Mouse (Mus musculus) splenic B cell, adult 2 months (primary cell): ENCODE measurements around the gene Fam187b.

Experiments
- DNase-seq: peaks from one replicate; pipeline ENCODE4 v3.0.0-alpha.2; 2011; ENCODE audit warnings: low read depth, low spot score
- H3K27me3 ChIP-seq: 2 replicates; pipeline ENCODE4 v1.6.1; 2012; ENCODE audit warnings: mild to moderate bottlenecking, low read length, moderate library complexity, mixed read lengths; ENCODE audit not compliant: control insufficient read depth, poor library complexity, insufficient read depth, severe bottlenecking
- H3K36me3 ChIP-seq: 2 replicates; pipeline ENCODE4 v1.6.1; 2012; ENCODE audit warnings: mild to moderate bottlenecking, low read length, moderate library complexity, mixed read lengths; ENCODE audit not compliant: control insufficient read depth, poor library complexity, insufficient read depth, severe bottlenecking

The Fam187b gene

DNA sequence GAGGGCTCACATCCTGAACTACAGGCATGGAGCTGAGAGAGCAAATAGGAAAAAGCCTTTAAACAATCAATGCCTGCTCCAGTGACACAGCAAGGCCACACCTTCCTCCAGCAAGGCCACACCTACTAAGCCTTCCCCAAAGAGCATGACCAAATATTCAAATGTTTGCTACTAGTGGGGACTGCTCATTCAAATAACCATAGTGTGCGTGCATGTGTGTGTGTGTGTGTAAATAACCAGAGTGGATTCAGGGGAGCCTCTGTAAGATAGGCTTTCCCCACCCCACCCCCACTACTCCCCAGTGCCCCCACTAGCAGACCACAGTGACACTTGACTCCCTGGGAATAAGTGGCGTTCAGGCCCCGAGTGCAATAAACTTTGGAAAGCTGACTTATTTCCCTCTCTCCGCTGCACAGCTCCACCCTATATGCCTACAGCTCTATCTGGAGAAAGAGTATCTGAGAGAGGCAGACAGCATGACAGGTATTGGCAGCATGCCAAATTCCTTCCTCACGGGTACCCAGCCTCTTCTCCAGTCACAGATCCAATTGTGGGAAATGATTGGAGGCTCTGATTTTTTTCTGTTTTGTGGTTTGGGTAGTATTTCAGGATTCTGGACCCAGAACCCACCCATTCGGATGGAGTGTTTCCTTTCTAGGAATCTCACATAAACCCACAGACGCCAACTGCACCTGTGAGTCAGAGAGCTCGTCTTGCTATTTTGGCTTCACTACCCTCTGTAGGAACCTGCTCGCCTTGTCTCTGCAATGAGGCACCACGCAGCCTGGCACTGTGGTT lies 43.7 kb downstream of the Fam187b start:
- DNase-seq, result peak; percentile 73
- H3K36me3 ChIP-seq, result no peaks in the 10 kb centered on the region
- no peaks in the 10 kb centered on the region; the same call in 1 of the 2 replicates for H3K27me3 ChIP-seq

DNA sequence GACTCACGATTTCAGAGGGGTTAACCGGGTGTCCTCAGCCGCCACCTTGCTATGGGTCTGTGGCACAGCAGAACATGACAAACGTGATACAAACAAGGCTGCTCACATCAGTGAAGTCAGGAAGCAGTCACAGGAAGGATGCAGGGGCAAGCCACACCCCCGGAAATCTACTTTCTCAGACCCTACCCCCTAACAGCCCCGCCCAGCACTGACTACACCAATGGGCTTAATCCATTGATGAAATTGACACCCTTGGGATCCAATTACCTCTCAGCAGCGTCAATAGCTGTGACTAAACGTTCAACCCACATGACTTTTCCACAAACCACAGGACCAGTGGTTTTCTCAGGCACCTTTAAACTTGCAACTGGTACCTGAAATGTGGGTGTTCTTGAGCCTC lies 55.0 kb downstream of the Fam187b start:
- no peaks in the 10 kb centered on the region for H3K27me3 ChIP-seq
- DNase-seq, result no peak
- no peaks in the 10 kb centered on the region for H3K36me3 ChIP-seq

DNA sequence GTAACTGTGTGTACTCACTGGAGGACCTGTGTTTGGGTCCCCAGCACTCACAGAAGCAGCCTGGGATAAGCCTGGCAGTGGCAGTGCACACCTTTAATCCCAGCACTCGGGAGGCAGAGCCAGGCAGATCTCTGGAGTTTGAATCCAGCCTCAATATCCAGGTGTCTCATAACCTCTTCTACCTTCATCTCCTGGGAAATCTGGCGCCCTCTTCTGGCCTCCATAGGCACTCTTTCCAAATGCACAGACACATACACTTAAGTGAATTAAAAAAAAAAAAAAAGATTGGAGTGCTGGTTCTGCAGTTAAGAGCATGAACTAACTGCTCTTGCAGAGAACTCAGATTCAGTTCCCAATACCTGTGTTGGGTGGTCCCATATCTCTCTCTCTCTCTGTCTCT lies 57.1 kb downstream of the Fam187b start:
- no peaks in the 10 kb centered on the region for H3K27me3 ChIP-seq
- H3K36me3 ChIP-seq, result no peaks in the 10 kb centered on the region; the same call in 1 of the 2 replicates
- DNase-seq, result no peak

DNA sequence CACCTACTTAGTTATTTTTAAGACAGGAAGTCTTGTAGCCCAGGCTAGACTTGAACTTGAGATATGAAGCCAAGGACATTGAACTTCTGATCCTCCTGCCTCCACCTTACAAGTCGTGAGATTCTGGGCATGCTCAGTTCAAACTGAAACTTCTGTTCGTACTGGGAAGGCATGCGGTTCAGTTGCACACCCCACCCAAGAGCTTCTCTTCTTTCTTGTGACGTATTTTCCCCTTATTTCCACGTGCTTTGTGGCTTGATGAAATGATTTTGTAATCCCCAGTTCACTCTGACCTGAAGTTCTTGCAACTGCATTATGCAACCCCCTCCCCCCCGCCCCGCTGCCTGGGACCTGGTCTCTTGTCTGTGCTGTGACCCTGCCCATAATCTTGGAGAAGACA lies 58.1 kb downstream of the Fam187b start:
- Histone ChIP-seq H3K27me3 (no peaks in the 10 kb centered on the region), H3K36me3 (no peaks in the 10 kb centered on the region; the same call in 1 of the 2 replicates)
- no peak for DNase-seq

DNA sequence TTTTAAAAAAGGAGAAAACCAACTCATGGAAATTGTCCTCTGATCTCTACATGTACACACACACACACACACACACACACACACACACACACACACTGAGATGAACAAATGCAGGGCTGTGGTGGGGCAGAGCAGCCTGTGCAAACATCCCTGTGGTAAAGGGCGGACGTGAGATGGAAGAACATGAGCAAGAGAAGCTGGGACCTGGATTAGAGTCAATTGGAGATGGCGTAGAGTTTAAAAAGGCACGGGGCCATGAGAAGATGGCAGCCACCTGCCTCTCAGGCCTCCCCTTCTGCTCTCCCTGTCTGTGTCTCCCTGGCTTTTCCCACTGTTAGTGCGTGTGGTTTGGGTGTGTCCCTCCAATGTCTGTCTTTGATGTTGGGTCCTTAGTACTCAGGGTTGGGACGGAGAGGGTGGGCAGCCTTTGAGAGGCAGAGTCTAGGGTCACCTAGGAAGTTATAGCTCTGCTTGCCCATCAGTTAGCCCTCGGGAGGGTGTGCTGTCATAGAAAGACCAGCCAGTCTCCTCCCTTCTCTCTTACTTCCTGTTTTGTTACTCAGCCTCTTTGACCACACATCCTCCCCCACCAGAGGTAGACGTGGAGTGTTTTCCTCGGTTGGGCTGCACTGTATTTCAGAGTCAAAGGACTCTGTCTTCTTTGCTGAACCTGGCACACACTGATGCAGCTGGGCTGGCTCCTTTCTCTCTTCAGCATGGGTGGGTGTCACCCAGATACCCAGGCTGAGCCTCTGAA lies 60.0 kb downstream of the Fam187b start:
- peak; percentile 72 for DNase-seq

DNA sequence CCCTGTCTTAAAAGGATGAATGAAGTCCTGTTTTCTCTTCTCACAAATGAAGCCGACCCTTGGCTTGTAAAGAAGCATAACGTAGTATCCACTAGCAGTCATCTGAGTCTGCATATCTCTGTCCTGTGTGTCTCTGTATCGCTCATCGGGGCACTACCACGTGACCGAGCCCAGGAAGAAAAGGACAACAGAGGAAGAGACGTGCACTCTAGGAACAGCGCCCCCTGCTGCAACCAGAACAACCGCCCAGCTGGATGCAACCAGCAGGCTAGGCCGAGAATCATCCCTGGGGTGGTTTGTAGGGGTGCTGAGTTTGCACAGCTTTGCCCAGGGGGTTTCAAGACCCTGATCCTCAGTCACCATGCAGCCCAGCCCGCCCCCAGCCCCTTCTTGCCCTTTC lies 61.2 kb downstream of the Fam187b start:
- H3K36me3 ChIP-seq, result peaks cover 2% of the 10 kb centered on the region; the same call in 1 of the 2 replicates
- H3K27me3 ChIP-seq, result no peaks in the 10 kb centered on the region
- DNase-seq, result peak; percentile 54

More for the DNA sequence above, 60.0 kb downstream of the Fam187b start:
- no peaks in the 10 kb centered on the region; the same call in 1 of the 2 replicates for H3K36me3 ChIP-seq
- H3K27me3 ChIP-seq, result no peaks in the 10 kb centered on the region

DNA sequence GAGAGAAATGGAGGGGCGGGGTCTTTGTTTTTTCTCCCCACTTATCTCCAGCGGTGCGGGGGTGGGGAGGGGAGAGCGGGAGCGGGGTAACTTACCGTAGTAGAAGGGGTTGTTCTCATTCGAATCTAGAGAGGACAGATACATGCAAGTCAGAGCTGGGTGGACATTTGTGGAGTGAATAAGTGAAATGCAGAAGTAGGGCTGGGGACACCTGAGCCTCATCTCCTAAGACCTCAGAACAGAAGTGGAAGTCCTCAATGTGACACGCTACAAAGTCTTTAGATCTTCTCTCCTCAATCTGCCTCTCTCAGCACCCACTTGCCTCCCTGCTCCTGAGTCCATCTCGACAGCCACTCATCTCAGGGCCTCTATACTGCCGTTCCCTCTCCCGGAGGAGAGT lies 61.7 kb downstream of the Fam187b start:
- peak; percentile 49 for DNase-seq
- Histone ChIP-seq H3K27me3 (no peaks in the 10 kb centered on the region), H3K36me3 (peaks cover 2% of the 10 kb centered on the region; the same call in 1 of the 2 replicates)

DNA sequence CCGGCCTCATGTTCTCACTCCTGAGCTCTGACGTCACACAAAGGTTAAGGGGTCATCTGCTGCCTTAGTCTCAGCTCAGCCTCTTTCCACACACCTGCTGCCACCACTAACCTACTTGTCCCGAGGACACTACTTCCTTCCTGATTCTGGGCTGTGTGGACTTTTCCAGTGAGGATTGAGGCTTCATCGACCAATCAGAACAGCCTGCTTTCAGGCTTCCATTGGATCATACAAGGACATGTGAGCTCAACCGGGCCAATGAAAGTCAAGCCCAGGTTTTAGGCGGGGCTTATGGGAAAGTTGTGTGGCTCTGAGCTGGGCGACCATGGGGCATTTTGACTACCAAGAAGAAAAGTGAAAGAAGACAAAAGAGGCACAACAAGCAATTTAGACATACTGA lies 63.3 kb downstream of the Fam187b start:
- DNase-seq, result peak; percentile 36
- peaks cover 2% of the 10 kb centered on the region; the same call in 1 of the 2 replicates for H3K36me3 ChIP-seq
- no peaks in the 10 kb centered on the region for H3K27me3 ChIP-seq

DNA sequence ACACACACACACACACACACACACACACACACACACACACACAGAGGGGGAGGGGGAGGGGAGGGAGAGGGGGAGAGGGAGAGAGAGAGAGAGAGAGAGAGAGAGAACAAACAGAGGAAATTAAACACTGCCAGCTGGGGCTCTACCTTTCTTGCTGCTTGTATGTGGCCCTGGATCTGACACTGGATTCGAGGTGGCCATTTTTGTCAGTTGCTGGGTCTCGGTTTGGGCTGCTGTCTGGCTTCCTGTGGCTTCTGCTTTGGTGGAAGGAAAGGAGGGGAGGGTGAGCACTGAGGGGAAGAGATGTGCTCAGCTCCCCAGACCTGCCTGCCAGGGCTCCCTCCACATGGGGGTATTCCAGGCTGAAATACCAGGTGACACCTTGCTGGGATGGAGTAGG lies 64.1 kb downstream of the Fam187b start:
- Histone ChIP-seq H3K36me3 (peaks cover 2% of the 10 kb centered on the region; the same call in 1 of the 2 replicates), H3K27me3 (no peaks in the 10 kb centered on the region)
- DNase-seq, result no peak

DNA sequence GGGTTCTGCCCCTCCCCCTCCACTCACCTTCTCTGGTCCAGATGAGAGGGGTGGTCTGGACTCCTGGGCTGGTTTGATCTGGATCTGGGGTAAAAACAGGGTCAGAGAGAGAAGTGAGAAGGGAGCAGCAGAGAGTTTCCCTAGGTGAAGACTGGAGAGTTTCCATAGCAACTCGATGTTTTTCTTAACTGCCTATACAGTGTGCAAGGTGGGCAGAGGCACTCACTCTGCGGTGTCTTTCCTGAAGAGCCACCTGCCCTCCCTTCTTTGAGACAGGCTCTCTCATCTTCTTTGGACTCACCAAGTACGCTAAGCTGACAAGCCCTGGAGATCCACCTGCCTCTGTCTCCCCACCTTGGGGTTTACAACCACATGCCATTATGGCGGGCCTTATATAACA lies 65.4 kb downstream of the Fam187b start:
- DNase-seq, result no peak
- Histone ChIP-seq H3K27me3 (no peaks in the 10 kb centered on the region), H3K36me3 (peaks cover 2% of the 10 kb centered on the region; the same call in 1 of the 2 replicates)
